Mouse (Mus musculus) thymus, adult 18-20 months (tissue): ENCODE data around the gene C1qtnf4.

Source experiments
- DNase-seq, 2 experiments: peaks; one replicate each; pipeline ENCODE4 v3.0.0; 2022; ENCODE audit warnings: mixed read lengths in 2 of 2

Gene C1qtnf4

DNA sequence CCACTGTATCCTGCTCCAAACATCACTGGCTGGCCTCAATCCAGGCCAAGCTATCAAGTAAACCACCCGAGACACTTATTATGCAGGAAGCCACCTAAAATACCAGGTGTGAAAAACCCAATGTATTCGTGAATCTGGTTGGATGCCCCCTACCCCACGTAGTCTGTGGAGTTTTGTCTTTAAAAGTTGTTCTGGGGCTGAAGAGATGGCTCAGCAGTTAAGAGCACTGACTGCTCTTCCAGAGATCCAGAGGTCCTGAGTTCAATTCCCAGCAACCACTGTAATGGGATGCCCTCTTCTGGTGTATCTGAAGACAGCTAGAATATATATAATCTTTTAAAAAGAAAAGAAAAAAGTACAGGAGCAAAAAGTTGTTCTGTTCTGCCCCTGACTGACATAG is 52.7 kb downstream of the C1qtnf4 start:
- no peak for DNase-seq

DNA sequence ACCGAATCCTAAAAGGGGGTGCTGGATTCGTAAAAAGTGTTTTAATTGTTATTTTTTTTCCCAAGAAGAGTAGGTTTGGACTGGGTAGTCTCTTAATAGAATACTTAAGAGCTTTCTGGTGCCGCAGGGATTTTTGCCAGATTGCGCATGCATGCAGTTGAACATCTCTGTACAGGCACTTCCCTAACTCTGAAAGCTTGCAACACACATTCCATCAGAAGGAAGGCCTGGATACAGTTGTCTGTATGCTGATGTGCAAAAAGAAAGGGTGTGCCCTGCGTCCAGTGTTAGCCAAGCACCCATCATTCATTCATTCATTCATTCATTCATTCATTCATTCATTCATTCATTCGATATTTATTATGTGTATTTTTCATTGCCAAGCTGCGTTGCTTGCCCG is 54.1 kb downstream of the C1qtnf4 start:
- no peak for DNase-seq
